Mouse (Mus musculus) ovary, adult 10 weeks (tissue): ENCODE data around the gene Stra6l. TPM values are rescaled to one million over a fixed set of nuclear protein-coding genes. Genes with fewer than 3 reads are reported as not detected.

Experiments
- polyA plus RNA-seq: library from polyadenylated mRNA; stranded (reverse); fragments of 350-450 nt; fragmentation: Illumina TruSeq; extraction: RNeasy Lipid Tissue Mini Kit (QIAGEN cat#74804); gene quantifications from one replicate; pipeline ENCODE4 v1.2.3, GENCODE M21; 2014

Stra6l gene
- polyA plus RNA-seq: 0.71 TPM

GRCm38 (mm10) chr4:45848109-45848824, at the start of gene Stra6l:
TSS of gene Stra6l (plus strand) at chr4:45848664.

DNA sequence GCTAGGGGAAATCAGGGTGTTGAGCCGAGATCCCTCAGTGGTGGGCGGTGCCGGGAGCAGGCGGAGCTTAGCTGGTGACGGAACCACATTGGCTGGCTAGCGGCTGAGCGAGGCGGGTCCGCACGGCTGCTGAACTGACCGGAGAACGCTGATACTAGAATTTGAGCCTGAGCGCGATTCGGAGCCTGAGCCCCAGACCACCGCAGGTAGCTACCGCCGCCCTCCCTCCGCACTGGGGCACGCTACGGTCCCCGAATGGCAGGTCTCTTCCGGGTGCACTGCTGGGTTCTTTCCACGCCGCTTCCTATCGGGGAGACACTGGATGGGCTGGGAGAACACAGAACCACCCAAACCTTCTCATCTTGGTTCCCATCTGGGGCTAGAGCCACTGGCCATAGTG, 49.5 kb upstream of the Stra6l start, which contains the start of gene Aldh1b1:
Aldh1b1 (plus strand) TSS at position 59 of the 400 bp plus-strand sequence.

GRCm38 (mm10) chr4:45826275-45827040, 22.0 kb upstream of the Stra6l start, which contains the start of gene Igfbpl1:
TSS of gene Igfbpl1 (minus strand) at chr4:45826923.

GRCm38 (mm10) chr4:45890066-45890761, 41.8 kb downstream of the Stra6l start, which contains the start of gene Ccdc180:
TSS of gene Ccdc180 (plus strand) at chr4:45890303.

Other genes with a start within 250 kb of the Stra6l start
- gene Aldh1b1, start 49.6 kb upstream of the Stra6l start, polyA plus RNA-seq: 4.4 TPM
- gene Igfbpl1, start 21.7 kb upstream of the Stra6l start, polyA plus RNA-seq: not detected
- gene Ccdc180, start 41.6 kb downstream of the Stra6l start, polyA plus RNA-seq: 3.0 TPM
- gene Tdrd7, start 116.7 kb downstream of the Stra6l start, polyA plus RNA-seq: 28.8 TPM
- gene Tmod1, start 190.3 kb downstream of the Stra6l start, polyA plus RNA-seq: 9.9 TPM